In genomic region chr9:84046334-84046733, GRCm38 (mm10) we compare ENCODE assay signal across 14 mouse cellular contexts.
DNase-seq lines count a peak whose midpoint lies in the region; ATAC-seq and TF ChIP-seq lines count a peak whose summit lies in the region.
"Had no signal": no experiment of that assay in that cellular context is flagged by ENCODE, and none has a peak within 500 bp of the region (broad histone marks: within the 10 kb centered on the region; RNA-seq: fewer than 3 reads in every experiment).

No protein-coding gene starts in this region.

- peak overlapping the region; percentile 60; the same call in 1 of the 2 replicates for H3K27ac ChIP-seq in heart, postnatal 0 days (ENCODE audit: low read depth)
- no peak overlapping the region for H3K27ac ChIP-seq in embryonic facial prominence, embryonic 10.5 days (replicated peaks)
- H3K27ac ChIP-seq in hindbrain, embryonic 15.5 days (replicated peaks): no peak overlapping the region
- no peak overlapping the region for H3K27ac ChIP-seq in intestine, embryonic 16.5 days (ENCODE audit: low read length)
- H3K27ac ChIP-seq: liver, embryonic 14.5 days had no signal

- peak; percentile 67 for ATAC-seq in heart, postnatal 0 days (ENCODE audit: insufficient read depth, low read depth)
- ATAC-seq in hindbrain, embryonic 15.5 days (ENCODE audit: low FRiP score, low read depth): peak; percentile 58; the same call in 1 of the 2 replicates
- ATAC-seq in intestine, embryonic 16.5 days: no peak
- ATAC-seq: midbrain, embryonic 16.5 days had no signal

- TF ChIP-seq EP300 in heart, postnatal 0 days (IDR thresholded peaks at IDR 0.05; ENCODE audit: low read depth): no peak

- 62% methylated on average over 12 of the region's 12 CpGs for WGBS in heart, postnatal 0 days
- 85% methylated on average over 12 of the region's 12 CpGs for WGBS in embryonic facial prominence, embryonic 10.5 days
- WGBS in hindbrain, embryonic 15.5 days: 76% methylated on average over 12 of the region's 12 CpGs
- WGBS in intestine, embryonic 16.5 days: 88% methylated on average over 12 of the region's 12 CpGs

- no peaks in the 10 kb centered on the region for H3K27me3 ChIP-seq in heart, postnatal 0 days (ENCODE audit: control insufficient read depth, insufficient read depth, low read length)
- H3K27me3 ChIP-seq in embryonic facial prominence, embryonic 10.5 days (replicated peaks; ENCODE audit: low read depth, poor library complexity, severe bottlenecking): no peaks in the 10 kb centered on the region
- H3K27me3 ChIP-seq in hindbrain, embryonic 15.5 days: no peaks in the 10 kb centered on the region
- no peaks in the 10 kb centered on the region for H3K27me3 ChIP-seq in intestine, embryonic 16.5 days (replicated peaks; ENCODE audit: control insufficient read depth, insufficient read depth, low read length)

- peak overlapping the region; percentile 54 for H3K4me2 ChIP-seq in heart, postnatal 0 days (ENCODE audit: low read depth, low read length)
- H3K4me2 ChIP-seq in hindbrain, embryonic 15.5 days: no peak overlapping the region
- H3K4me2 ChIP-seq in intestine, embryonic 16.5 days (ENCODE audit: low read depth, low read length): no peak overlapping the region

- H3K9ac ChIP-seq in heart, postnatal 0 days (replicated peaks; ENCODE audit: low read depth, low read length): no peak overlapping the region
- no peak overlapping the region for H3K9ac ChIP-seq in hindbrain, embryonic 15.5 days
- no peak overlapping the region for H3K9ac ChIP-seq in intestine, embryonic 16.5 days (ENCODE audit: low read depth, low read length)
- H3K9ac ChIP-seq: liver, embryonic 14.5 days had no signal

- H3K4me3 ChIP-seq in heart, postnatal 0 days (ENCODE audit: low read depth, low read length): 0 out of 2 replicates have a peak overlapping the region, but pooled peaks have one; percentile 42
- no peak overlapping the region for H3K4me3 ChIP-seq in embryonic facial prominence, embryonic 10.5 days
- H3K4me3 ChIP-seq in hindbrain, embryonic 15.5 days: no peak overlapping the region
- H3K4me3 ChIP-seq in intestine, embryonic 16.5 days (ENCODE audit: low read length): no peak overlapping the region

- DNase-seq in embryo, embryonic 11 days: peak; percentile 56
- DNase-seq in embryo, embryonic 9.5 days (ENCODE audit: extremely low spot score): no peak
- DNase-seq in heart, postnatal 0 days (ENCODE audit: low spot score): peak; percentile 51
- DNase-seq in heart, adult 18-20 months: no peak
- DNase-seq in embryonic facial prominence, embryonic 10.5 days (ENCODE audit: low spot score): peak; percentile 45
- DNase-seq in cerebellum, adult 11 months: no peak
- DNase-seq: cerebellum, adult 9-10 months; heart, adult 11 months; kidney, adult 11 months; kidney, postnatal 25 days had no signal

- H3K4me1 ChIP-seq in heart, postnatal 0 days (ENCODE audit: control insufficient read depth, insufficient read depth): peaks cover 7% of the 10 kb centered on the region
- H3K4me1 ChIP-seq in embryonic facial prominence, embryonic 10.5 days: peaks cover 19% of the 10 kb centered on the region
- peaks cover 6% of the 10 kb centered on the region; the same call in 1 of the 2 replicates for H3K4me1 ChIP-seq in hindbrain, embryonic 15.5 days (replicated peaks)
- no peaks in the 10 kb centered on the region for H3K4me1 ChIP-seq in intestine, embryonic 16.5 days (ENCODE audit: control insufficient read depth, insufficient read depth, low read length)

- H3K9me3 ChIP-seq in heart, postnatal 0 days (replicated peaks; ENCODE audit: control insufficient read depth, low read length): no peaks in the 10 kb centered on the region
- H3K9me3 ChIP-seq in embryonic facial prominence, embryonic 10.5 days: no peaks in the 10 kb centered on the region
- H3K9me3 ChIP-seq in hindbrain, embryonic 15.5 days: no peaks in the 10 kb centered on the region
- H3K9me3 ChIP-seq in intestine, embryonic 16.5 days (ENCODE audit: control insufficient read depth, low read length): no peaks in the 10 kb centered on the region

- no peaks in the 10 kb centered on the region for H3K36me3 ChIP-seq in heart, postnatal 0 days (replicated peaks; ENCODE audit: control insufficient read depth, insufficient read depth, low read length)
- H3K36me3 ChIP-seq in embryonic facial prominence, embryonic 10.5 days (replicated peaks): no peaks in the 10 kb centered on the region
- H3K36me3 ChIP-seq in hindbrain, embryonic 15.5 days: no peaks in the 10 kb centered on the region
- H3K36me3 ChIP-seq in intestine, embryonic 16.5 days (ENCODE audit: control insufficient read depth, insufficient read depth, low read length): no peaks in the 10 kb centered on the region

- no peak for TF ChIP-seq CTCF in heart, postnatal 0 days (IDR thresholded peaks at IDR 0.05; ENCODE audit: low read depth)

Comparison
In these comparisons a context has a peak if more than half of its experiments do, and no peak if none do; other contexts are left out.
1. DNase-seq: peak in embryo, embryonic 11 days (single experiment), heart, postnatal 0 days (single experiment) and embryonic facial prominence, embryonic 10.5 days (single experiment); none in embryo, embryonic 9.5 days (single experiment), heart, adult 18-20 months (0 of 2) and cerebellum, adult 11 months (single experiment).